ENCODE assay signal across 8 mouse cellular contexts in the genomic region with DNA sequence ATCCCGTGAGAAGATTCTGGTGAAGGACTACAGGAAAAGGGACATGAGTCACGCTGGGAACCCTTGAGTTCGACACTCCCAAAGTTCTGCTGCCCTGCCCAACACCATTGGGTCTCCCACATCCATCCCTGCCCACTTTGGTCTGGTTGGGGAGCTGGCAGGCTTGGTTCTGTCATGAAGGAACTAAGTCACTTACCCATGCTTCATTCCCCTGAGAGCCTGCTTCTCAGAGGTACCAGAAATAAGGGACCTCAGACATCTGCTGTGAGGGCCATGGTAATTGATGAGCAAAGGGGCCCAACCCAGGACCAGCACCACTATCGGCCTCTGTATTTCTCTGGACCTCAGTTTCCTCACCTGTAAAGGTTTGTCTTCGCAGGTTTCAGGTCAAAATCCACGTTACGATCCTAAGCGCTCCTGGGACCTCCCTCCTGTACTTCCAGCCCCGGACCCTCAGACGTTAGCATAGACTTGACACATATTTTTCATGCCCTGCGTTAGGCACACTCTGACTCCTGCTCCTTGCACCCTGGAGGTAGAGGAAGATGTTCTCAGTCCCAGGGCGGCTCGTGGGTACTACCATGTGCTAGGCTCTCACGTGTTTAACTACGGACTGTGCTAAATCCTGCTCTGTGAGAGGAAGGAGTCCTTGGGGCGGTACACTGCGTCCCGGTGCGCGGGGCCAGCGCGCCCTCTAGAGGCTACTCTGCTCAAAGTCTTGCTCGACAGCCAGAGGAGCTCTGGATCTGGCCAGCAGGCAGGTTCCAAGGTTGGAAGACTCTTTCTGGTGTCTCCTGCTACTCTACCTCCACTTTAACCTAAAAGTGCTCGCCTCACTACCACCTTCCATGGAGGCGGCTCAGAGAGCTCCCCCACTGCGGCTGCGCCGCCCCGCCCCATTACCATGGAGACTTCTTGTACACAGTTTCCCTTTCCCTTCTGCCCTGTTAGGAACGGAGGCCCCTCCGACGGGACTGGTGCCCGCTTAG. TPM values are rescaled to one million over a fixed set of nuclear protein-coding genes. Genes with fewer than 3 reads are reported as not detected.
DNase-seq lines count a peak whose midpoint lies in the region; ATAC-seq and TF ChIP-seq lines count a peak whose summit lies in the region.

A gene (plus strand): TSS at position 91 of the 989 bp plus-strand sequence.

- H3K27me3 ChIP-seq in hindbrain, embryonic 11.5 days (ENCODE audit: control insufficient read depth, insufficient read depth, low read length): no peaks in the 10 kb centered on the region
- no peaks in the 10 kb centered on the region for H3K27me3 ChIP-seq in lung, embryonic 16.5 days (ENCODE audit: control insufficient read depth, insufficient read depth, low read depth, low read length)
- no peaks in the 10 kb centered on the region for H3K27me3 ChIP-seq in thymus, adult 2 months (ENCODE audit: control insufficient read depth, insufficient read depth, low read length)

- peak; percentile 89 for DNase-seq in Muller cell, postnatal 12 days (ENCODE audit: inconsistent ontology term)
- DNase-seq in cerebellum, adult 9-10 months: peak; percentile 89
- peak; percentile 86 to 95 for DNase-seq in frontal cortex, adult 2 months (ENCODE audit: extremely low spot score in 1 of 2, low spot score in 1 of 2)
- DNase-seq in hindbrain, embryonic 11.5 days (ENCODE audit: low spot score): peak; percentile 92
- DNase-seq in layer of hippocampus, adult 9-11 months: peak; percentile 89
- DNase-seq in ovary, adult 18-20 months (ENCODE audit: low spot score): peak; percentile 77
- DNase-seq in thymus, adult 2 months: peak; percentile 85

- H3K4me2 ChIP-seq in hindbrain, embryonic 11.5 days (replicated peaks; ENCODE audit: low read depth, low read length): peak within 1 kb of the TSS; percentile 38
- H3K4me2 ChIP-seq in lung, embryonic 16.5 days (ENCODE audit: low read depth, low read length): peak within 1 kb of the TSS; percentile 76

- H3K36me3 ChIP-seq in hindbrain, embryonic 11.5 days (ENCODE audit: control insufficient read depth, insufficient read depth, low read length): peaks cover 10% of the 10 kb centered on the region; the same call in 1 of the 2 replicates
- H3K36me3 ChIP-seq in lung, embryonic 16.5 days (ENCODE audit: control insufficient read depth, insufficient read depth, low read length): peaks cover 26% of the 10 kb centered on the region
- peaks cover 22% of the 10 kb centered on the region for H3K36me3 ChIP-seq in thymus, adult 2 months (ENCODE audit: control insufficient read depth, insufficient read depth, low read length)

- H3K9me3 ChIP-seq in hindbrain, embryonic 11.5 days (ENCODE audit: control insufficient read depth, low read length): no peaks in the 10 kb centered on the region
- no peaks in the 10 kb centered on the region for H3K9me3 ChIP-seq in lung, embryonic 16.5 days (ENCODE audit: control insufficient read depth, low read length)

- peak; percentile 89 for ATAC-seq in hindbrain, embryonic 11.5 days (ENCODE audit: low FRiP score)
- peak; percentile 95 for ATAC-seq in lung, embryonic 16.5 days (ENCODE audit: low read depth)

- TF ChIP-seq CTCF in thymus, adult 2 months (IDR thresholded peaks at IDR 0.05; ENCODE audit: borderline replicate concordance, control insufficient read depth, extremely low read depth, insufficient read depth, low read length, poor library complexity): peak; percentile 100

- 15% methylated on average over 33 of the region's 33 CpGs for WGBS in hindbrain, embryonic 11.5 days
- WGBS in lung, embryonic 16.5 days: 10% methylated on average over 33 of the region's 33 CpGs
- 15% methylated on average over 33 of the region's 33 CpGs for WGBS in thymus, adult 2 months

- H3K4me3 ChIP-seq in hindbrain, embryonic 11.5 days (ENCODE audit: low read depth, low read length): peak within 1 kb of the TSS; percentile 25
- peak within 1 kb of the TSS; percentile 58 for H3K4me3 ChIP-seq in lung, embryonic 16.5 days (ENCODE audit: low read length)
- peak within 1 kb of the TSS; percentile 49 for H3K4me3 ChIP-seq in thymus, adult 2 months (ENCODE audit: control insufficient read depth, insufficient read depth, low read length)

- H3K27ac ChIP-seq in hindbrain, embryonic 11.5 days (ENCODE audit: low read depth, low read length): no peak within 1 kb of the TSS
- peak within 1 kb of the TSS; percentile 61; the same call in 1 of the 2 replicates for H3K27ac ChIP-seq in lung, embryonic 16.5 days (ENCODE audit: low read length)
- no peak within 1 kb of the TSS for H3K27ac ChIP-seq in thymus, adult 2 months (ENCODE audit: control insufficient read depth, insufficient read depth, low read length)

- TF ChIP-seq POLR2A in thymus, adult 2 months (IDR thresholded peaks at IDR 0.05; ENCODE audit: control insufficient read depth, extremely low read depth, insufficient read depth, low read length, poor library complexity): no peak

- H3K4me1 ChIP-seq in hindbrain, embryonic 11.5 days (replicated peaks; ENCODE audit: control insufficient read depth, insufficient read depth, low read length): peaks cover 3% of the 10 kb centered on the region; the same call in 1 of the 2 replicates
- H3K4me1 ChIP-seq in lung, embryonic 16.5 days (replicated peaks; ENCODE audit: control insufficient read depth, insufficient read depth, low read length): peaks cover 7% of the 10 kb centered on the region
- peaks cover 5% of the 10 kb centered on the region for H3K4me1 ChIP-seq in thymus, adult 2 months (replicated peaks; ENCODE audit: control insufficient read depth, insufficient read depth, low read length)

- peak within 1 kb of the TSS; percentile 34; the same call in 1 of the 2 replicates for H3K9ac ChIP-seq in hindbrain, embryonic 11.5 days (ENCODE audit: low read depth, low read length)
- peak within 1 kb of the TSS; percentile 72 for H3K9ac ChIP-seq in lung, embryonic 16.5 days (ENCODE audit: low read length)

RNA-seq across cellular contexts. Expression of the gene that starts here (rescaled TPM):
- polyA plus RNA-seq in frontal cortex, adult 2 months (2012; rRNA removed): 1.00 and 1.3 TPM in 2 replicates
- polyA plus RNA-seq in hindbrain, embryonic 11.5 days (2014; fragmentation: Nextera tagmentation; extraction: Ambion mirVana): 1.5 and 1.8 TPM in 2 replicates
- polyA plus RNA-seq in lung, embryonic 16.5 days (2015; fragmentation: Nextera tagmentation; extraction: Ambion mirVana): 2.1 and 3.4 TPM in 2 replicates
- 1.3 and 1.6 TPM in 2 replicates for polyA plus RNA-seq in thymus, adult 2 months (2012; rRNA removed)
